Mouse (Mus musculus): ENCODE results near the gene Pla2g4c. TPM values are rescaled to one million over a fixed set of nuclear protein-coding genes. Genes with fewer than 3 reads are reported as not detected.
"Not testable (repeated sequence)": the region's sequence is repeated elsewhere in the genome, so short reads cannot be mapped to it uniquely, and the experiment has no call there.

The Pla2g4c gene
- total RNA-seq (2018; cell fraction: chromatin; rRNA removed): 1 to 10 TPM in 13 of 26 experiments, under 1 TPM in 13; 0.18 to 2.8 (median 1.0) TPM
- under 1 TPM in 18 of 26 experiments, not detected in 8; 0.05 to 0.88 (median 0.27) TPM for total RNA-seq (2018; cell fraction: cytosol; rRNA removed)
- total RNA-seq (2018; cell fraction: nucleus; rRNA removed): 1 to 10 TPM in 5 of 26 experiments, under 1 TPM in 20, not detected in 1; 0.19 to 3.2 (median 0.59) TPM
- polyA plus RNA-seq (2018): 0.12 to 0.19 TPM in 2 of 3 replicates, not detected in the other

DNA sequence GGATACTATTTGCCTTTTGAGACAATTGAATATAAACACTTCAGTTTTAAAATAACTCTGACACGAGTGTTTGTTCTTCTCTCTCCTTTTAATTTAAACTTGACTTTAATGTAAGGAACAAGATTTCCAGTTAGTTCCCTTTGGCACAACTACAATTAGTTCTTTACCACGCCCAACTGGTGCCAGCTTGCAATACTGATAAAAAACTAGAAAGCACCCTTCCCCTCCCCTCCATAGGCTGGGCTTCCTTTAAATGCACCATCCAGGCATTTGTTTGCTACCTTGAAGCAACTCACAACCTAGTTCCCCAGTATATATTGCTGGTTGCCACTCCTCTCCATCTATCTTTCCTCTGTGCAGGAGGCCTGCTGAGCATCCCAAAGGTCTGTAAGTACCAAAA is at the start of gene Pla2g4c:
TSS of gene Pla2g4c (plus strand) at position 340 of the 400 bp plus-strand sequence.
- Histone ChIP-seq H3K4me3 (ENCODE audit: inconsistent target) (no peak within 1 kb of the TSS), H3K79me2 (ENCODE audit: inconsistent target) (no peaks in the 10 kb centered on the region), H3K36me3 (ENCODE audit: inconsistent target) (no peaks in the 10 kb centered on the region), H3K27ac (no peak within 1 kb of the TSS)
- WGBS (ENCODE audit: missing documents): 68% methylated on average over 2 of the region's 2 CpGs

DNA sequence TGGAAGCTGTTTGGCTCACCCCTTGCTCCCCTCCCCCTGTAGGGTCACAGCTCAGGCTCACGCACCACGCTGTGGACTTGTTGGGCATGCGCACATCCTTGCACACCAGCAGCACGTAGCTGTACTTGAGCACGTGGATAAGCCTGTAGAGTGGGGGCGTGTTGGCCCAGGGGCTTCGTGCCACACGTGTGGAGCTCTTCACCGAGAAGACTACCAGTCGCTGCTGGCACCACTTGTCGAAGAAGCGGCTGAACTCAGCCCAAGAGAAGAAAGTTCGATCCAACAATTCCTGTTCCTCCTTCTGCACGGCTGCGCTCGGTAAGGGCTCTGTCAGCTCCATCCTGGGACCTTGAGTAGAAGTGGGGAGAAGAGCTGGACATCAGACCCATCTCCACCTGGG is 47.4 kb upstream of the Pla2g4c start, which contains the start of gene Lig1:
TSS of gene Lig1 (plus strand) at position 203 of the 400 bp plus-strand sequence.
- no peaks in the 10 kb centered on the region for H3K36me3 ChIP-seq (ENCODE audit: inconsistent target)
- H3K27ac ChIP-seq: peak within 1 kb of the TSS; percentile 63
- WGBS (ENCODE audit: missing documents): 96% methylated on average over 15 of the region's 16 CpGs

DNA sequence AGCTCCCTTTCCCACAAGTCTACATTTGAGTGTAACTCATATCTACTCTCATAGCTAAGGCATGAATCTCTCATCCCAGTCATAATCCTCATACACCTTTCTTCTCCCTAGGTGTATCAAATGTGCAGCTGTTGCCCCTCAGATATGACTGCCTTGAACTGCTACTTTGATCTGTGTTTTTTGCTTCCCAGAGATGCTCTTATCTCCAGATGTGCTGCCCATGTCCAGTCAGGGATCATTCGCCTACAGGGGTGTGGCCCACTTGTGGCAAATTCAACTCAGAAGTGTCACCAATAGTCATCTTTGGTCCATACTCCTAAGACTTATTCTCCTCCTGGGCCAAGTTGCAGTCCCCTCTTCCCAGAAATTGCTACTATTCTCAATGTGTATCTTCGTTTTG is 46.6 kb upstream of the Pla2g4c start:
- Histone ChIP-seq H3K27ac (peak overlapping the region; percentile 63), H3K79me2 (ENCODE audit: inconsistent target) (peaks cover 19% of the 10 kb centered on the region), H3K4me3 (ENCODE audit: inconsistent target) (peak overlapping the region; percentile 85), H3K36me3 (ENCODE audit: inconsistent target) (no peaks in the 10 kb centered on the region)
- WGBS (ENCODE audit: missing documents): 27% methylated on average over 2 of the region's 2 CpGs

More for the DNA sequence above, 47.4 kb upstream of the Pla2g4c start, which contains the start of gene Lig1:
- H3K4me3 ChIP-seq (ENCODE audit: inconsistent target): peak within 1 kb of the TSS; percentile 85
- H3K79me2 ChIP-seq (ENCODE audit: inconsistent target): peaks cover 19% of the 10 kb centered on the region

DNA sequence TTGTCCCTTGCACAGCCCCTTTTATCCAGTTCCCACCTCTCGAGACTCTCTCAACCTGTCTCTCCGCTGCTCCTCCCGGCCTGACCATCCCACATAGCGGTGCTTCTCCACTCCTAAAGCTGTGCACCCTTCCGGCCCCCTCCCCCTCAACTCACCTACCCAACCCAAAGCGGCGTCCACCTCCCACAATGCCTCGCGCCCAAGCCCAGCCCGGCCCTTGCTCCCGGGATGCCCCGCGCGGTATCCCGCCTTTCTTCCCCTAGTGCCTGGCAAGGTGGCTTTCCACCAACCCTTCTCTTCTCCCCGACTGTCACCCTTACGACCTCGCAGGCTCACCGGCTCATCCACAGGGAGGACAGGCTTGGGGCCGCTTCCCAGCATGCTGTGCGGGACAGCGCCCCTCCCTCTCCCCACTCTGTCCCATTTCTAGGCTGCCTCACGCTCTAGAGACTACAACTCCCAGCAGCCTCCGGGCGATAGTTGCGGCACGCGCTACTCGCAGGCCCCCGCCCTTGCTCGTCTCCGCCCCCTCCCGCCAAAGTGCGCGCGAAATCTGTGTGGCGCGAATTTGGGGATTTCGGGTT is 46.1 kb upstream of the Pla2g4c start, which contains the start of gene Zswim9:
TSS of gene Zswim9 (minus strand) at position 414 of the 584 bp plus-strand sequence.
- H3K36me3 ChIP-seq (ENCODE audit: inconsistent target): no peaks in the 10 kb centered on the region
- WGBS (ENCODE audit: missing documents): under 1% methylated on average over 38 of the region's 39 CpGs

DNA sequence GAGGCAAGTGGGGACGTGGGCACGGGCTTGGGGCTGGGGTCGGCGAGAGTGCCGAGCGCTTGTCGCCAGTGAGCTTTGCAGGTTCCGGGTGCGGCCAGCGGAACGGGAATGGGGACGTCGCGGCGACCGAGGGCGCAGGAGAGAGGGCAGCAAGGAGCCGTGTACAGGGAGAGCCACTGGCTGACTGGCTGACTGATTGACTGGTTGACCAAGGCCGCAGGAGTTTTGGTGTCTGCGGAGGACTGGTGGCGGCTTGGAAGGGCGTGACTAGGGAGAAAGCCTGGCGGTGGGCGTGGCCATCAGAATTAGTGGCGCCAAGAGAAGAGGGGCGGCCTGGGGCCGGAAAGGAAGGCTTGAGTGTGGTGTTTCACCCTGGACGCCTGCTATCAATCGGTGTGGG is 45.5 kb upstream of the Pla2g4c start:
- peaks cover 19% of the 10 kb centered on the region for H3K79me2 ChIP-seq (ENCODE audit: inconsistent target)
- H3K27ac ChIP-seq; H3K36me3 ChIP-seq (ENCODE audit: inconsistent target): not testable (repeated sequence)
- 0% methylated on average over 2 of the region's 29 CpGs for WGBS (ENCODE audit: missing documents)
- peak overlapping the region; percentile 85 for H3K4me3 ChIP-seq (ENCODE audit: inconsistent target)

More for the DNA sequence above, 46.1 kb upstream of the Pla2g4c start, which contains the start of gene Zswim9:
- Histone ChIP-seq H3K79me2 (ENCODE audit: inconsistent target) (peaks cover 19% of the 10 kb centered on the region), H3K4me3 (ENCODE audit: inconsistent target) (peak within 1 kb of the TSS; percentile 85), H3K27ac (peak within 1 kb of the TSS; percentile 63)

DNA sequence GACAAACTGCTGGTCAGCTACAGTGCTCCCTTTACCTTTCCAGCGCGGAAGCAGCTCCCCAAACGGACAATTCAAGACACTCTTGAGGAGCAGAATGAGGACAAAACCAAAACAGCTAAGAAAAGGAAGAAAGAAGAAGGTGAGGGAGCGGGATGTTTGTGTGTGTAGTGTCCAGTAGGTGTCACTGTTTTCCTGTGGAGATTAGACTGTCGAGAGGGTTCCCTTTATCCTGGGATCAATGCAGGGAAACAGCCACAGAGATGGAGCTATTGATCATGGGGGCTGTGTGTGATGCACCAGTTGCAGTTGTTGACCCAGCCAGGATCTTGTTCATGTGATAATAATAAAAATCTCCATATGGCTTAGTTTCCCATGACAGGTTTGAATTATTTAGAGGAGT is 35.8 kb upstream of the Pla2g4c start:
- 73% methylated on average over 5 of the region's 5 CpGs for WGBS (ENCODE audit: missing documents)
- Histone ChIP-seq H3K36me3 (ENCODE audit: inconsistent target) (0 out of 2 replicates have a peak, but pooled peaks cover 8% of the 10 kb centered on the region), H3K27ac (no peak overlapping the region), H3K4me3 (ENCODE audit: inconsistent target) (no peak overlapping the region), H3K79me2 (ENCODE audit: inconsistent target) (no peaks in the 10 kb centered on the region)

DNA sequence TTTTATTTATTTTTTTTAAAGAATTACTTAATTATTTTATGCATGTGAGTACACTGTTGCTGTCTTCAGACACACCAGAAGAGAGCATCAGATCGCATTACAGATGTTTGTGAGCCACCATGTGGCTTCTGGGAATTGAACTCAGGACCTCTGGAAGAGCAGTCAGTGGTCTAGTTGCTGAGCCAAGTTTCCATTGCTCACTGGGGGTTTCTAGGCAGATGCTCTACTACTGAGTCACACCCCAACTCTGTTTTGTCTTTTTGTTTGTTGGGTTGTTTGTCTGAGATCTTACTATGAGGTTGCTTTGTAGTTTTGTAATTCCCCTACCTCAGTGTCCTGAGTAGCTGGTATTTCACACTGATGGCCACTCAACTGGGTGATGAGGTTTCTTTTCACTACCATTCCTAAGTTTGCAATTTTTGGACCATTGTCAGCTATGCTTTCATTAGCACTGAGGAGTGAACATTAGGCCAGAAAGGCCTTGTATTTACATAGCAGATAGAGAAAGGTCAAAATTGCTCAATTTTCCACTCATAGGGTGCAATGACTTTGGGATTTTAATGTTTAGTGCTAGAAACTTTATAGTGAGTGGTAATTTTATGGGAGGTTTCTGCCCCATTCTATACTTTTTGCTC is 34.3 kb upstream of the Pla2g4c start:
- 100% methylated on average over 1 of the region's 1 CpGs for WGBS (ENCODE audit: missing documents)
- H3K79me2 ChIP-seq (ENCODE audit: inconsistent target): no peaks in the 10 kb centered on the region
- H3K36me3 ChIP-seq (ENCODE audit: inconsistent target): peaks cover 8% of the 10 kb centered on the region; the same call in 1 of the 2 replicates
- H3K27ac ChIP-seq: no peak overlapping the region
- no peak overlapping the region for H3K4me3 ChIP-seq (ENCODE audit: inconsistent target)

DNA sequence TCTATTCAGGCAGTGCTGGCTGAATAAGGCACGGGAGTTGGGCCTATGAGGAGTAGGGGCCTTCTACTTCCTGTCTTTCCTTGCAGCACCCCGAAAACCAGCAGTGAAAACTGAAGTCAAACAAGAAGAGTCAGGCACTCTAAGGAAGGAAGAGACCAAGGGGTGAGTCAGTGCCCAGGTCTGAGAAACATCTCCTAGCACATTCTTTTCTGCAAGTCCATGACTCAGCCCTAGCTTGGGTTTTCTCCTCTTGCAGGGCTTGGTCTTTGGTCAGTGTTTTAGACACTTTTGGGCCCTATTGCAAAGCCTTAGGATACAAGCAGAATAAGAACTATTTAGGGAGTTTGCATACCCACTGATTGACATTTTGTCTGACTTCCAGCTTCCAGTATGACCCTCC is 33.1 kb upstream of the Pla2g4c start:
- no peak overlapping the region for H3K27ac ChIP-seq
- no peak overlapping the region for H3K4me3 ChIP-seq (ENCODE audit: inconsistent target)
- WGBS (ENCODE audit: missing documents): 76% methylated on average over 2 of the region's 2 CpGs
- peaks cover 5% of the 10 kb centered on the region; the same call in 1 of the 2 replicates for H3K36me3 ChIP-seq (ENCODE audit: inconsistent target)
- H3K79me2 ChIP-seq (ENCODE audit: inconsistent target): no peaks in the 10 kb centered on the region

DNA sequence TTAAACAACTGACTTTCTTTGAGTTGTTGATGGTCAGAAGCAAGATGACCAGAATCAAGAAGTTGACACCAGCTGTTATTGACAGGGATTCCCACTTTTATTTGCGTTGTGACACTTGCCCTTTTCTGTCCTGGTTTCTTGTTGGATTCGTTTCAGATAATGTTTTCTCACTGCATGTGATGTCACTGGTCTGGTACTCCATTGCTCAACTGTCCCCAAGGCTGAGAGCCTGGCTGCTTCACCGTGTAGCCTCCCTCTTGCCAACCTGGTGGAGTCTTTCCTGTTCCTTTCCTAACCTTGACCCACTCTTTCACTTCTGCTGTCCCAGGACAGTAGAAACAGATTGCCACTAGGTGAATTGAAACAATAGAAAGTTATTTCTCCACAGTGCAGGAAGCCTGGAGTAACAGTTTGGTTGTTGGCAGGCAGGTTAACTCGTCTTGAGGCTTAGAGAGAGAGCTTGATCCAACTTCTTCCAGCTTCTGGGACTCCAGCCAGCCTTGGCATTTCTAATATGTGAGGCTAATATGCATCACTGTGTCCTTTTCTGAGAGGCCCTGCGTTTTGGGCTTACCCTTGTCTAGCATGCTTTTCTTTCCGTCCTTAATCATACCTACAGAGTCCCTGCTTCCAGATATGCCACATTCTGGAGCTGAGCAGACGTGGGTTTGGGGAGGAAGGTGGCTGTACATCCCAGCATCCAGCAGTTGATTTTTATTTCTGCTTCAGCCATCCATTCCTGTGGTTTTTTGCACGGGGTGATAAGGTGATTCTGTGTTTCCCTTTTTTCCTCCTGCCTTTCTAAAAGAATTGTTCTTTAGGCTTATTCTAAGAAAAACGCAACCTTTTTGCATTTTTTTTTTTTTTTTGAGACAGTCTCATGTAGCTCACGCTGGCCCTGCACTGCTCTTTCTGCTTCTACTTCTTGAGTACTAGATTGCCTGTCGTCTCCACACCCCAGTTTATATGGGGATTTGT is 30.3 kb upstream of the Pla2g4c start:
- Histone ChIP-seq H3K27ac (no peak overlapping the region), H3K36me3 (ENCODE audit: inconsistent target) (peaks cover 8% of the 10 kb centered on the region; the same call in 1 of the 2 replicates), H3K4me3 (ENCODE audit: inconsistent target) (no peak overlapping the region), H3K79me2 (ENCODE audit: inconsistent target) (no peaks in the 10 kb centered on the region)
- WGBS (ENCODE audit: missing documents): 80% methylated on average over 11 of the region's 11 CpGs

DNA sequence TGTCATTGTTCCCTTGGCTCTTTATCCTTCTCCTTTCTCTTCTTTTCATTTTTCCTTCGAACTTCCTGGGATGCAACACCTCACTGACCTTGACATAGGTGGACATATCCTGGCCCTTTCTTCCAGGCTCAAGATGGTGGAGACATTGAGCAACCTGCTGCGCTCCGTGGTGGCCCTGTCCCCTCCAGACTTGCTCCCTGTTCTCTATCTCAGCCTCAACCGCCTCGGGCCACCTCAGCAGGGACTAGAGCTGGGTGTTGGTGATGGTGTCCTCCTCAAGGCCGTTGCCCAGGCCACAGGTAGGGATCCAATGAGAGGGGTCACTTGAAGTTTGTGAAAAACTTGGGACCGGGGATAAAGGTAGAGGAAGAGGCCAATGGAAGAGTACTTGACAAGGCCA is 29.2 kb upstream of the Pla2g4c start:
- no peaks in the 10 kb centered on the region for H3K79me2 ChIP-seq (ENCODE audit: inconsistent target)
- 77% methylated on average over 5 of the region's 7 CpGs for WGBS (ENCODE audit: missing documents)
- peaks cover 8% of the 10 kb centered on the region; the same call in 1 of the 2 replicates for H3K36me3 ChIP-seq (ENCODE audit: inconsistent target)
- H3K27ac ChIP-seq: no peak overlapping the region
- no peak overlapping the region for H3K4me3 ChIP-seq (ENCODE audit: inconsistent target)

DNA sequence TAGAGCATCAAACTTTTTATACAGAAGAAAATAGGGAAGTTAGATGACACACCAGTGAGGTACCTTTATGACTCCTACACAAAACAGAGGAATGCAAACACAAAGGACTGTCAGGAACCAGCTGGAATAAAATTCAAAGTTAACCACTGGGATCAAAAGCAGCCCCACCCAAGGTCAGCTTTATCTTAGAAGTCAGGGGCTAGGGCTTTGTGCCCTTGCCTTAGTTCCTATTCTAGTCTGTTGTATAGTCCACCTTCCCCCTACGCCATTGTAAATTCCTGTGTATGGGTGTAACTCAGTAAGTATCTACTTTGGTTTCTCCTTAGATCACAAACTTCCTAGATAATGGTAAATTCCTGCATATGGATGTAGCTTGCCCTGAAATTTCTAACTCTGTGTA is 26.8 kb upstream of the Pla2g4c start:
- Histone ChIP-seq H3K36me3 (ENCODE audit: inconsistent target) (peaks cover 8% of the 10 kb centered on the region; the same call in 1 of the 2 replicates), H3K4me3 (ENCODE audit: inconsistent target) (no peak overlapping the region), H3K79me2 (ENCODE audit: inconsistent target) (no peaks in the 10 kb centered on the region), H3K27ac (no peak overlapping the region)
- 85% methylated on average over 1 of the region's 1 CpGs for WGBS (ENCODE audit: missing documents)

DNA sequence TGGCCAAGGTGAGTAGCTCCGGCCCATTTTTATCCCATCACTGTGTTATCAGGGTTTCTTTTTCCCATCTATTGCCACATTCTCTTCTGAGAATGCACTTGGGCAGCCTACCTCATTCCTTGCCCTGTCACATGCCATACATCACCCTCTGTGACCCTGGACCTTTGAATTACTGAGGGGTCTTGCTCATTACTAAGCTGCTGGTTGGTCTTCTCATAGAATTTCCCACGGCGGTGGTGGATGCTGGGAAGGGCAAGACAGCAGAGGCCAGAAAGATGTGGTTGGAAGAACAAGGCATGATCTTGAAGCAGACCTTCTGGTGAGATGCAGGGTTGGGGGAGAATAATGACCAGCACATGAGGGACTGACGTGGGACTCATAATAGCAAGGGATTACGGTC is 25.6 kb upstream of the Pla2g4c start:
- WGBS (ENCODE audit: missing documents): 92% methylated on average over 5 of the region's 5 CpGs
- no peak overlapping the region for H3K27ac ChIP-seq

DNA sequence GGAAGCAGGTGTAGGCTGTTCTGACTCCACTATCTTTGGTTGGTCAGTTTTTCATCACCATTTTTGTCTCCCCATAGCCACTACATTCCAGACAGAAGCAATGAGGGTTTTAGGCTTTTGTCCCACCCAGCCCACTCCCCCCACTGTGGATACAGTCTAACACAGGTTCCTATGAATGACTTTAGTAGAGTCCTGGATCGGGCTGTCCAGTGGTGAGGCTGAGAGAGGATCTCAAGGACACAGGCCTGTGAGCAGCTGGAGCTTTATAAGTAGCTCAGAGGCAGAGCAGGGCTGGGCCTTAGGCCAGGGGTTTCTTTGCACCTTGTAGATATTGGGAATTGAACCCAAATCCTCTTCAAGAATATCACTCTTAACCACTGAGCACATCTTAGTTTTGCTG is 22.8 kb upstream of the Pla2g4c start:
- 100% methylated on average over 1 of the region's 1 CpGs for WGBS (ENCODE audit: missing documents)
- Histone ChIP-seq H3K79me2 (ENCODE audit: inconsistent target) (no peaks in the 10 kb centered on the region), H3K27ac (no peak overlapping the region), H3K4me3 (ENCODE audit: inconsistent target) (no peak overlapping the region), H3K36me3 (ENCODE audit: inconsistent target) (peaks cover 10% of the 10 kb centered on the region; the same call in 1 of the 2 replicates)

More for the DNA sequence above, 25.6 kb upstream of the Pla2g4c start:
- H3K36me3 ChIP-seq (ENCODE audit: inconsistent target): peaks cover 8% of the 10 kb centered on the region; the same call in 1 of the 2 replicates
- no peaks in the 10 kb centered on the region for H3K79me2 ChIP-seq (ENCODE audit: inconsistent target)
- H3K4me3 ChIP-seq (ENCODE audit: inconsistent target): no peak overlapping the region

DNA sequence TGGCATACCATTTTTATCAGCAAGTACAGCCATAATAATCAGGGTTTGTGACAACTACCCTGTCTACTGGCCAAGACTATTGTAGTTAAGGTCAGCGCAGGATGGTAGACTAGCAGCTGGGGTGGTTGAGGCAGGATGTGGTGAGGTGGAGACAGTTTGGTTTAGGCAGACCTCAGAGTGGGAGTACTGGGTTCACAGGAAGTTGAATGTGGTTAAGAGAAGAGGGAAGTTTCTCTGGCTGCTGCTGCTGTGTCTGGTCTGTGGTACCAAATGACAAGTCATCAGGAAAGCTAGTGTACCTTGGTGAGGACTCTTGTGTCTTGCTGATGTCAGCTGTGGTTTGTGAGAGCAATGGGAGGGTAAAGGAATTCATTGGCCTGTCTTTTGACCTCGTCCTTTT is 21.7 kb upstream of the Pla2g4c start:
- peaks cover 10% of the 10 kb centered on the region; the same call in 1 of the 2 replicates for H3K36me3 ChIP-seq (ENCODE audit: inconsistent target)
- H3K27ac ChIP-seq: no peak overlapping the region
- no peaks in the 10 kb centered on the region for H3K79me2 ChIP-seq (ENCODE audit: inconsistent target)
- WGBS (ENCODE audit: missing documents): 11% methylated on average over 2 of the region's 2 CpGs
- H3K4me3 ChIP-seq (ENCODE audit: inconsistent target): no peak overlapping the region
